Mouse (Mus musculus) liver, embryonic 16.5 days (tissue): Measurements from ENCODE around the gene Hs6st2. TPM values are rescaled to one million over a fixed set of nuclear protein-coding genes. Genes with fewer than 3 reads are reported as not detected.
A peak's percentile ranks its signal among the peaks of the same experiment; 100 is the strongest.

Experiments
- ATAC-seq: fragments of 200-750 bp; cut with Nextera tagmentation; 2 replicates; pipeline ENCODE4 v1.8.0; 2017; ENCODE audit warnings: low read depth, mild to moderate bottlenecking, moderate number of reproducible peaks, moderate library complexity
- H3K27ac ChIP-seq: fragments of 300-500 bp; sonication (generic); 2 replicates; pipeline ENCODE4 v1.5.1; 2014; ENCODE audit warnings: mild to moderate bottlenecking, low read length
- H3K27me3 ChIP-seq: fragments of 300-500 bp; sonication (generic); 2 replicates; pipeline ENCODE4 v1.6.1; 2014; ENCODE audit warnings: low read depth, low read length, mixed read lengths; ENCODE audit not compliant: control insufficient read depth, insufficient read depth
- H3K36me3 ChIP-seq: fragments of 300-500 bp; sonication (generic); 2 replicates; pipeline ENCODE4 v1.6.1; 2014; ENCODE audit warnings: mild to moderate bottlenecking; ENCODE audit not compliant: control insufficient read depth, insufficient read depth
- H3K4me1 ChIP-seq: fragments of 300-500 bp; sonication (generic); 2 replicates; pipeline ENCODE4 v1.6.1; 2014; ENCODE audit warnings: low read depth, low read length, mixed read lengths; ENCODE audit not compliant: control insufficient read depth
- H3K4me2 ChIP-seq: fragments of 300-500 bp; sonication (generic); 2 replicates; pipeline ENCODE4 v1.6.1; 2014; ENCODE audit warnings: low read depth, low read length, mixed read lengths
- H3K4me3 ChIP-seq: fragments of 300-500 bp; sonication (generic); 2 replicates; pipeline ENCODE4 v1.5.1; 2014; ENCODE audit warnings: low read depth, mild to moderate bottlenecking, low read length
- H3K9ac ChIP-seq: fragments of 300-500 bp; sonication (generic); 2 replicates; pipeline ENCODE4 v1.6.1; 2014; ENCODE audit warnings: low read depth, low read length
- H3K9me3 ChIP-seq: fragments of 300-500 bp; sonication (generic); replicated peaks from 2 replicates; pipeline ENCODE4 v1.6.1; 2016; ENCODE audit warnings: low read length; ENCODE audit not compliant: control insufficient read depth
- WGBS: fragments of 180-500 bp; shearing (Covaris S2); extraction: QIAGEN DNeasy Blood & Tissue Kit; methylation state at CpG from one replicate; pipeline ENCODE4 v1.1.7; 2014; ENCODE audit not compliant: insufficient replicate concordance; 5-methylcytosine and 5-hydroxymethylcytosine counted together
- polyA plus RNA-seq: library from polyadenylated mRNA; unstranded; fragments of >200 nt; fragmentation: Nextera tagmentation; extraction: Ambion mirVana; gene quantifications from 2 replicates; pipeline ENCODE4 v1.2.1, GENCODE M21; 2015

Hs6st2 gene
- 0.67 and 0.83 TPM in 2 replicates for polyA plus RNA-seq

- Histone ChIP-seq H3K4me2 (peak within 1 kb of the TSS; percentile 46), H3K27me3 (peaks cover 51% of the 10 kb centered on the region), H3K9ac (no peak within 1 kb of the TSS), H3K4me1 (no peaks in the 10 kb centered on the region), H3K27ac (no peak within 1 kb of the TSS), H3K9me3 (no peaks in the 10 kb centered on the region), H3K4me3 (peak within 1 kb of the TSS; percentile 29), H3K36me3 (no peaks in the 10 kb centered on the region)
- 24% methylated on average over 5 of the region's 5 CpGs for WGBS
- no peak for ATAC-seq
These were observed at the start of gene Hs6st2 for GRCm38 (mm10) chrX:51681756-51682155. Gene Hs6st2, minus strand, starts transcription at chrX:51681856.

- Histone ChIP-seq H3K4me2 (no peak overlapping the region), H3K27ac (no peak overlapping the region), H3K27me3 (no peaks in the 10 kb centered on the region), H3K4me1 (no peaks in the 10 kb centered on the region), H3K9me3 (no peaks in the 10 kb centered on the region), H3K36me3 (no peaks in the 10 kb centered on the region), H3K4me3 (no peak overlapping the region), H3K9ac (no peak overlapping the region)
- no peak for ATAC-seq
- WGBS = 27% methylated on average over 8 of the region's 8 CpGs
These were observed 32.6 kb upstream of the Hs6st2 start for GRCm38 (mm10) chrX:51714086-51714745.

GRCm38 (mm10) chrX:51712996-51713395 is 31.3 kb upstream of the Hs6st2 start:
- Histone ChIP-seq H3K36me3 (no peaks in the 10 kb centered on the region), H3K4me1 (no peaks in the 10 kb centered on the region), H3K9ac (no peak overlapping the region), H3K27ac (no peak overlapping the region), H3K4me2 (no peak overlapping the region), H3K27me3 (no peaks in the 10 kb centered on the region; the same call in 1 of the 2 replicates), H3K4me3 (no peak overlapping the region), H3K9me3 (no peaks in the 10 kb centered on the region)
- no peak for ATAC-seq
- 27% methylated on average over 1 of the region's 1 CpGs for WGBS

- Histone ChIP-seq H3K27ac (no peak overlapping the region), H3K9ac (no peak overlapping the region), H3K4me2 (no peak overlapping the region), H3K27me3 (no peaks in the 10 kb centered on the region), H3K4me1 (no peaks in the 10 kb centered on the region), H3K36me3 (no peaks in the 10 kb centered on the region), H3K4me3 (no peak overlapping the region), H3K9me3 (no peaks in the 10 kb centered on the region)
- no peak for ATAC-seq
- WGBS = 57% methylated on average over 4 of the region's 4 CpGs
These were observed 21.2 kb upstream of the Hs6st2 start for GRCm38 (mm10) chrX:51702823-51703222.

GRCm38 (mm10) chrX:51699079-51699478 is 17.4 kb upstream of the Hs6st2 start:
- Histone ChIP-seq H3K9ac (no peak overlapping the region), H3K36me3 (no peaks in the 10 kb centered on the region), H3K4me2 (no peak overlapping the region), H3K4me3 (no peak overlapping the region), H3K27me3 (no peaks in the 10 kb centered on the region), H3K27ac (no peak overlapping the region), H3K9me3 (no peaks in the 10 kb centered on the region), H3K4me1 (no peaks in the 10 kb centered on the region)
- 43% methylated on average over 4 of the region's 4 CpGs for whole genome bisulfite sequencing
- ATAC-seq = no peak

GRCm38 (mm10) chrX:51686048-51686949 is 4.6 kb upstream of the Hs6st2 start:
- 0 out of 2 replicates have a peak, but pooled peaks have one; percentile 32 for ATAC-seq

GRCm38 (mm10) chrX:51684336-51685056 is 2.8 kb upstream of the Hs6st2 start:
- H3K4me3 ChIP-seq = no peak overlapping the region
- no peaks in the 10 kb centered on the region for H3K36me3 ChIP-seq
- peaks cover 36% of the 10 kb centered on the region for H3K27me3 ChIP-seq
- ATAC-seq = no peak
- H3K9ac ChIP-seq = no peak overlapping the region
- WGBS = 55% methylated on average over 3 of the region's 3 CpGs
- H3K9me3 ChIP-seq = no peaks in the 10 kb centered on the region
- no peaks in the 10 kb centered on the region for H3K4me1 ChIP-seq
- H3K4me2 ChIP-seq = no peak overlapping the region
- no peak overlapping the region for H3K27ac ChIP-seq

More at GRCm38 (mm10) chrX:51686048-51686949, 4.6 kb upstream of the Hs6st2 start:
- no peaks in the 10 kb centered on the region for H3K36me3 ChIP-seq
- no peaks in the 10 kb centered on the region for H3K4me1 ChIP-seq
- H3K4me3 ChIP-seq = no peak overlapping the region
- H3K4me2 ChIP-seq = no peak overlapping the region
- H3K9me3 ChIP-seq = no peaks in the 10 kb centered on the region
- peaks cover 18% of the 10 kb centered on the region for H3K27me3 ChIP-seq
- H3K27ac ChIP-seq = no peak overlapping the region
- WGBS = 49% methylated on average over 6 of the region's 6 CpGs
- H3K9ac ChIP-seq = no peak overlapping the region

- H3K27me3 ChIP-seq = peaks cover 51% of the 10 kb centered on the region
- H3K4me3 ChIP-seq = peak overlapping the region; percentile 29
- H3K36me3 ChIP-seq = no peaks in the 10 kb centered on the region
- no peaks in the 10 kb centered on the region for H3K9me3 ChIP-seq
- peak overlapping the region; percentile 46 for H3K4me2 ChIP-seq
- 22% methylated on average over 42 of the region's 43 CpGs for WGBS
- no peak overlapping the region for H3K9ac ChIP-seq
- no peak for ATAC-seq
- no peaks in the 10 kb centered on the region for H3K4me1 ChIP-seq
- no peak overlapping the region for H3K27ac ChIP-seq
These were observed 437 bp downstream of the Hs6st2 start for GRCm38 (mm10) chrX:51681170-51681667.
